Mouse (Mus musculus): Measurements from ENCODE around the gene Hspa1b. TPM values are rescaled to one million over a fixed set of nuclear protein-coding genes. Genes with fewer than 3 reads are reported as not detected.
A peak's percentile ranks its signal among the peaks of the same experiment; 100 is the strongest.
"Not testable (repeated sequence)": the region's sequence is repeated elsewhere in the genome, so short reads cannot be mapped to it uniquely, and the experiment has no call there.

Hspa1b gene
- polyA plus RNA-seq, 1 experiment from 2014 or later = 0.35 TPM

GRCm38 (mm10) chr17:34959881-34960515 lies 960 bp upstream of the Hspa1b start:
- WGBS = 14% methylated on average over 12 of the region's 12 CpGs
- Histone ChIP-seq H3K27ac (ENCODE audit: low read depth, low read length) (no peak overlapping the region), H3K27me3 (ENCODE audit: control insufficient read depth, insufficient read depth, low read length) (peaks cover 4% of the 10 kb centered on the region; the same call in 1 of the 2 replicates), H3K4me3 (ENCODE audit: low read depth, low read length) (peak overlapping the region; percentile 36), H3K9ac (replicated peaks; ENCODE audit: low read depth, low read length) (no peak overlapping the region), H3K36me3 (ENCODE audit: control insufficient read depth, insufficient read depth, low read length) (no peaks in the 10 kb centered on the region), H3K4me2 (ENCODE audit: low read depth, low read length) (peak overlapping the region; percentile 66), H3K9me3 (ENCODE audit: control insufficient read depth, low read length) (no peaks in the 10 kb centered on the region), H3K4me1 (ENCODE audit: control insufficient read depth, insufficient read depth, low read length) (no peaks in the 10 kb centered on the region)
- no peak for ATAC-seq (ENCODE audit: low read depth)

- H3K9me3 ChIP-seq (ENCODE audit: control insufficient read depth, low read length); H3K9ac ChIP-seq (replicated peaks; ENCODE audit: low read depth, low read length); H3K36me3 ChIP-seq (ENCODE audit: control insufficient read depth, insufficient read depth, low read length); H3K4me1 ChIP-seq (ENCODE audit: control insufficient read depth, insufficient read depth, low read length); H3K27me3 ChIP-seq (ENCODE audit: control insufficient read depth, insufficient read depth, low read length); H3K27ac ChIP-seq (ENCODE audit: low read depth, low read length): not testable (repeated sequence)
- H3K4me2 ChIP-seq (ENCODE audit: low read depth, low read length) = peak overlapping the region; percentile 66
- H3K4me3 ChIP-seq (ENCODE audit: low read depth, low read length) = peak overlapping the region; percentile 36
- 1% methylated on average over 13 of the region's 47 CpGs for WGBS
- ATAC-seq (ENCODE audit: low read depth) = peak; percentile 47
Observed at GRCm38 (mm10) chr17:34958734-34959129, 306 bp downstream of the Hspa1b start.

DNA sequence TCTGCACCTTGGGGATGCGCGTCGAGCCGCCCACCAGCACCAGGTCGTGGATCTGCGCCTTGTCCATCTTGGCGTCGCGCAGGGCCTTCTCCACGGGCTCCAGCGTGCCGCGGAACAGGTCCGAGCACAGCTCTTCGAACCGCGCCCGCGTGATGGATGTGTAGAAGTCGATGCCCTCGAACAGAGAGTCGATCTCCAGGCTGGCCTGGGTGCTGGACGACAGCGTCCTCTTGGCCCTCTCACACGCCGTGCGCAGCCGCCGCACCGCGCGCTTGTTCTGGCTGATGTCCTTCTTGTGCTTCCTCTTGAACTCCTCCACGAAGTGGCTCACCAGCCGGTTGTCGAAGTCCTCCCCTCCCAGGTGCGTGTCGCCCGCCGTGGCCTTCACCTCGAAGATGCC lies 1.1 kb downstream of the Hspa1b start:
- ATAC-seq (ENCODE audit: low read depth); H3K27ac ChIP-seq (ENCODE audit: low read depth, low read length); H3K36me3 ChIP-seq (ENCODE audit: control insufficient read depth, insufficient read depth, low read length); H3K4me1 ChIP-seq (ENCODE audit: control insufficient read depth, insufficient read depth, low read length); H3K9ac ChIP-seq (replicated peaks; ENCODE audit: low read depth, low read length); H3K4me3 ChIP-seq (ENCODE audit: low read depth, low read length); H3K27me3 ChIP-seq (ENCODE audit: control insufficient read depth, insufficient read depth, low read length); H3K9me3 ChIP-seq (ENCODE audit: control insufficient read depth, low read length); H3K4me2 ChIP-seq (ENCODE audit: low read depth, low read length): not testable (repeated sequence)
- 22% methylated on average over 26 of the region's 40 CpGs for WGBS

DNA sequence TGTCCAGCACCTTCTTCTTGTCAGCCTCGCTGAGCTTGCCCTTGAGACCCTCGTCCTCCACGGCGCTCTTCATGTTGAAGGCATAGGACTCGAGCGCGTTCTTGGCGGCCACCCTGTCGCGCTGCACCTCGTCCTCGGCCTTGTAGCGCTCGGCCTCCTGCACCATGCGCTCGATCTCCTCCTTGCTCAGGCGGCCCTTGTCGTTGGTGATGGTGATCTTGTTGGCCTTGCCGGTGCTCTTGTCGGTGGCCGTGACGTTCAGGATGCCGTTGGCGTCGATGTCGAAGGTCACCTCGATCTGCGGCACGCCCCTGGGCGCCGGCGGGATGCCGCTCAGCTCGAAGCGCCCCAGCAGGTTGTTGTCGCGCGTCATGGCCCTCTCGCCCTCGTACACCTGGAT lies 1.7 kb downstream of the Hspa1b start:
- not testable (repeated sequence) for H3K36me3 ChIP-seq (ENCODE audit: control insufficient read depth, insufficient read depth, low read length); H3K27me3 ChIP-seq (ENCODE audit: control insufficient read depth, insufficient read depth, low read length); H3K4me2 ChIP-seq (ENCODE audit: low read depth, low read length); H3K4me1 ChIP-seq (ENCODE audit: control insufficient read depth, insufficient read depth, low read length); H3K9ac ChIP-seq (replicated peaks; ENCODE audit: low read depth, low read length); H3K27ac ChIP-seq (ENCODE audit: low read depth, low read length); H3K9me3 ChIP-seq (ENCODE audit: control insufficient read depth, low read length); H3K4me3 ChIP-seq (ENCODE audit: low read depth, low read length); ATAC-seq (ENCODE audit: low read depth)
- WGBS = 13% methylated on average over 22 of the region's 40 CpGs

- Histone ChIP-seq H3K36me3 (ENCODE audit: control insufficient read depth, insufficient read depth, low read length) (no peaks in the 10 kb centered on the region), H3K9me3 (ENCODE audit: control insufficient read depth, low read length) (no peaks in the 10 kb centered on the region), H3K27ac (ENCODE audit: low read depth, low read length) (no peak overlapping the region), H3K4me3 (ENCODE audit: low read depth, low read length) (no peak overlapping the region), H3K4me2 (ENCODE audit: low read depth, low read length) (no peak overlapping the region), H3K27me3 (ENCODE audit: control insufficient read depth, insufficient read depth, low read length) (peaks cover 6% of the 10 kb centered on the region; the same call in 1 of the 2 replicates), H3K4me1 (ENCODE audit: control insufficient read depth, insufficient read depth, low read length) (no peaks in the 10 kb centered on the region), H3K9ac (replicated peaks; ENCODE audit: low read depth, low read length) (no peak overlapping the region)
- WGBS = 44% methylated on average over 1 of the region's 1 CpGs
- no peak for ATAC-seq (ENCODE audit: low read depth)
Observed at GRCm38 (mm10) chr17:34956340-34956739, 2.7 kb downstream of the Hspa1b start.

GRCm38 (mm10) chr17:34955884-34956283 lies 3.2 kb downstream of the Hspa1b start:
- WGBS = 77% methylated on average over 3 of the region's 3 CpGs
- no peak overlapping the region for H3K9ac ChIP-seq (replicated peaks; ENCODE audit: low read depth, low read length)
- H3K4me1 ChIP-seq (ENCODE audit: control insufficient read depth, insufficient read depth, low read length) = peaks cover 3% of the 10 kb centered on the region; the same call in 1 of the 2 replicates

GRCm38 (mm10) chr17:34954831-34955230 lies 4.2 kb downstream of the Hspa1b start:
- Histone ChIP-seq H3K36me3 (ENCODE audit: control insufficient read depth, insufficient read depth, low read length) (peaks cover 7% of the 10 kb centered on the region; the same call in 1 of the 2 replicates), H3K9me3 (ENCODE audit: control insufficient read depth, low read length) (no peaks in the 10 kb centered on the region), H3K4me3 (ENCODE audit: low read depth, low read length) (no peak overlapping the region), H3K27me3 (ENCODE audit: control insufficient read depth, insufficient read depth, low read length) (peaks cover 6% of the 10 kb centered on the region; the same call in 1 of the 2 replicates), H3K4me2 (ENCODE audit: low read depth, low read length) (no peak overlapping the region), H3K4me1 (ENCODE audit: control insufficient read depth, insufficient read depth, low read length) (peaks cover 11% of the 10 kb centered on the region; the same call in 1 of the 2 replicates), H3K9ac (replicated peaks; ENCODE audit: low read depth, low read length) (no peak overlapping the region), H3K27ac (ENCODE audit: low read depth, low read length) (no peak overlapping the region)
- 88% methylated on average over 4 of the region's 4 CpGs for WGBS
- no peak for ATAC-seq (ENCODE audit: low read depth)

More at GRCm38 (mm10) chr17:34955884-34956283, 3.2 kb downstream of the Hspa1b start:
- peaks cover 6% of the 10 kb centered on the region; the same call in 1 of the 2 replicates for H3K27me3 ChIP-seq (ENCODE audit: control insufficient read depth, insufficient read depth, low read length)
- no peak for ATAC-seq (ENCODE audit: low read depth)
- H3K9me3 ChIP-seq (ENCODE audit: control insufficient read depth, low read length) = no peaks in the 10 kb centered on the region
- H3K4me3 ChIP-seq (ENCODE audit: low read depth, low read length) = no peak overlapping the region
- H3K27ac ChIP-seq (ENCODE audit: low read depth, low read length) = no peak overlapping the region
- H3K4me2 ChIP-seq (ENCODE audit: low read depth, low read length) = no peak overlapping the region
- H3K36me3 ChIP-seq (ENCODE audit: control insufficient read depth, insufficient read depth, low read length) = no peaks in the 10 kb centered on the region; the same call in 1 of the 2 replicates

DNA sequence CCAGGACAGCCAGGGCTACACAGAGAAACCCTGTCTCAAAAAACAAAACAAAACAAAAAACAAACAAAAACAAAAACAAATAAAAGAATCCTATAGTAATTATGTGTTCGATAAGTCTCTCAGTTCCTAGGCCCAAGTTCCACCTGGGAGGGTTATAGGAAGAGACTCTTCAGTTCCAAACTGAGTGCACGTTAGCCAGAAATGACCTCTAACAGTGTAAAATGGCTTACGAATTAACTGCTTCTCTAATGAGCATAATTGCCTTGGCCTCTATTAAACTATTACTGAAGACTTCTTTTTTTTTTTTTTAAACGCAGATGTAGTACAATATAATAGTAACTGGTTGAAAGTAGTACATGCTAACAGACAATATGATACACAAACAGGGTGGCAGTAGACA lies 5.1 kb downstream of the Hspa1b start:
- no peak overlapping the region for H3K4me3 ChIP-seq (ENCODE audit: low read depth, low read length)
- 93% methylated on average over 4 of the region's 4 CpGs for WGBS
- H3K4me2 ChIP-seq (ENCODE audit: low read depth, low read length) = no peak overlapping the region
- no peaks in the 10 kb centered on the region for H3K9me3 ChIP-seq (ENCODE audit: control insufficient read depth, low read length)
- H3K9ac ChIP-seq (replicated peaks; ENCODE audit: low read depth, low read length) = no peak overlapping the region
- ATAC-seq (ENCODE audit: low read depth) = no peak
- peaks cover 6% of the 10 kb centered on the region; the same call in 1 of the 2 replicates for H3K27me3 ChIP-seq (ENCODE audit: control insufficient read depth, insufficient read depth, low read length)
- peaks cover 10% of the 10 kb centered on the region; the same call in 1 of the 2 replicates for H3K36me3 ChIP-seq (ENCODE audit: control insufficient read depth, insufficient read depth, low read length)
- H3K27ac ChIP-seq (ENCODE audit: low read depth, low read length) = no peak overlapping the region
- H3K4me1 ChIP-seq (ENCODE audit: control insufficient read depth, insufficient read depth, low read length) = peaks cover 11% of the 10 kb centered on the region; the same call in 1 of the 2 replicates

DNA sequence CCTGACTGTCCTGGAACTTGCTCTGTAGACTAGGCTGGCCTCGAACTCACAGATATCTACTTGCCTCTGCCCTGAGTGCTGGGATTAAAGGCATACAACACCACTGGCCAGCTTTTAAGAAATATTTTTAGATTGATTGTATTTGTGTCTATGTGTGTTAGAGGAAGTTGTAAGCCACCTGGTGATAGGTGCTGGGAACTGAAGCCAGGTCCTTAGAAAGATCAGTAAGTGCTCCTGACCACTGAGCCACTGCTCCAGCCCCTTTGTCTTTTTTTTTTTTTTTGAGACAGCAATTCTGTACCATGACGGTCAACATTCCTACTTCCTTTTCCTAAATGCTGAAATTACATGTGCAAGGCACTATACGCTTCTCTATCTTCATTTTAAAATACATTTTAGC lies 5.8 kb downstream of the Hspa1b start:
- H3K27ac ChIP-seq (ENCODE audit: low read depth, low read length) = no peak overlapping the region
- H3K36me3 ChIP-seq (ENCODE audit: control insufficient read depth, insufficient read depth, low read length) = peaks cover 10% of the 10 kb centered on the region; the same call in 1 of the 2 replicates
- no peak for ATAC-seq (ENCODE audit: low read depth)
- peak overlapping the region; percentile 96; the same call in 1 of the 2 replicates for H3K4me3 ChIP-seq (ENCODE audit: low read depth, low read length)
- H3K9ac ChIP-seq (replicated peaks; ENCODE audit: low read depth, low read length) = no peak overlapping the region
- no peaks in the 10 kb centered on the region for H3K9me3 ChIP-seq (ENCODE audit: control insufficient read depth, low read length)
- 91% methylated on average over 3 of the region's 3 CpGs for WGBS
- H3K4me2 ChIP-seq (ENCODE audit: low read depth, low read length) = no peak overlapping the region; the same call in 1 of the 2 replicates
- H3K27me3 ChIP-seq (ENCODE audit: control insufficient read depth, insufficient read depth, low read length) = peaks cover 6% of the 10 kb centered on the region; the same call in 1 of the 2 replicates
- H3K4me1 ChIP-seq (ENCODE audit: control insufficient read depth, insufficient read depth, low read length) = peaks cover 11% of the 10 kb centered on the region; the same call in 1 of the 2 replicates

Measured in neural tube, embryonic 14.5 days (tissue).